Mouse (Mus musculus): ENCODE data around the gene Igsf8.
A peak's percentile ranks its signal among the peaks of the same experiment; 100 is the strongest.

- 0 out of 2 replicates have a peak, but pooled peaks have one; percentile 39 for TF ChIP-seq EP300 (IDR thresholded peaks at IDR 0.05; ENCODE audit: insufficient read depth, low read depth, low read length)
- TF ChIP-seq CTCF (IDR thresholded peaks at IDR 0.05): no peak
Measured at GRCm38 (mm10) chr1:172284221-172284620, 22.8 kb downstream of the Igsf8 start.
